Mouse (Mus musculus) CD4-positive, CD25-positive, alpha-beta regulatory T cell, adult 2 months (primary cell): Measurements from ENCODE around the gene Clspn.

ENCODE experiments used
- DNase-seq: peaks from one replicate; pipeline ENCODE4 v3.0.0-alpha.2; 2012; ENCODE audit warnings: low read depth, low spot score

Gene Clspn

DNA sequence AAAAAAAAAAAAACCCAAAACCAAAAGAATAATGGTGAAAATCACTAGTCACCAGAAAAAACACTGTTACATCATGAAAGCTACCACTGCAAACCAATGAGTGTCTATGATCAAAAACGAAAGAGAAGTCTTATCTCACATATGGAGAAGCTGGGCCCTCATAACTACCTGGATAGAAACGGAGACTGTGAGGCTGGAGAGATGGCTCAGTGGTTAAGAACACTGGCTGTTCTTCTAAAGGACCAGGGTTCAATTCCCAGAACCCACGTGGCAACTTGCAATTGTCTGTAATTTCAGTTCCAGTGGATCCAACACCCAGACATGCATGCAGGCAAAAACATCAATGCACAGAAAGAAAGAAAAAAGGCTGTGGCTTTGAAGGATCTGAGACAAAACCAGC is 75.9 kb downstream of the Clspn start:
- no peak for DNase-seq

DNA sequence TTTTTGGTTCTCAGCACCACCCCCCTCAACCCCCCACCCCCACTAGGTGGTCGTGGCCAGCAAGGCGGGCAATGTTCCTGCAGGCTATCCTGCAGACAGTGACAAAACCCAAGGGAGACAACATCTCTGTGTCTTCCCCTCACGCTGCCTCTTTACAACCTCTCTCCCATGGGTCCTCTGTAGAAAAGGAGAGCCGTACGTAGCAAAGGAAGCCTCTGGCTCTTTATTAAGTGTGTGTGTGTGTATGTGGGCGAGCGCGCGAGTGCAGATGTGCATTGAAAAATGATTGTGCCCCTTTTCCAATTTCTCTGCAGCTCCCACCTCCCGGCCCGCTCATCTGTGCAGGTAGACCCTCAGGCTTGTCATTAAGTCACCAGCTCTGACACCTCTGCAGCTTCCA is 79.6 kb downstream of the Clspn start:
- DNase-seq: no peak

DNA sequence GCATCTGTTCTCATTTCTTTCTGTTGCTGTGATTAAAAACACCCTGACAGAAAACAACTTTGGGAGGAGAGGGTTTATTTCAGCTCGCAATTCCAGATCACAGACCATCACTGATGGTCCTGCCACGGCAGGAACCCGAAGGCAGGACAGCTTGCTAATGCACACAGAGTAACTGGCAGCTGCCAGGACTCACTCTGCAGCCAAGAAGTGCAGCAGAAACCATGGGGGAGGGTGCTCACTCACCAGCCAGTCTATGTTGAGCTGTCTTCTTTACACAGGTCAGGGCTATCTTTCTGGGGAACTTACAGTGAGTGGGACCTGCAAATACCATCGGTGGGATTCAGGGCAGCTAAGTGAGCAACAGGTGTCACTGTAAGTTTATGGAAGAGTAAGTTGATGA is 80.7 kb downstream of the Clspn start:
- no peak for DNase-seq

DNA sequence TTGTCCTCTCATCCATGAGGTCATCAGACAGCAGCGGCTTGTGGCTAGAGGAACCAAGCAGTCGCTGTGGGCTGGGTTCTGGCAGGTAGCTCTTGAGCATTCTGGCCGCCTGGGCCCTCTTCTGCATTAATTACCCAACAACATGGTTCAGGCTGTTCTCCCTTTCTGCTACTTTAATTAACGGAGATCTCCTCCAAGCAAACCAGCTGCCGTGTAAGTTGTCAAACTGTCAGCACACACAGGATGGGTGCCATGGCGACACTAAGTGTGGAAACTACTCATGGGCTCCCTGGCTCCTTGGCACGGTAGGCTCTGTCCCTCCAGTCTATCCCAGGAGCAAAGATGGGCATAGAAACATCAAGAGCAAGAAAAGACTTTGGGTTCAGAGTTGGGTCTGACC is 82.6 kb downstream of the Clspn start:
- DNase-seq: no peak

DNA sequence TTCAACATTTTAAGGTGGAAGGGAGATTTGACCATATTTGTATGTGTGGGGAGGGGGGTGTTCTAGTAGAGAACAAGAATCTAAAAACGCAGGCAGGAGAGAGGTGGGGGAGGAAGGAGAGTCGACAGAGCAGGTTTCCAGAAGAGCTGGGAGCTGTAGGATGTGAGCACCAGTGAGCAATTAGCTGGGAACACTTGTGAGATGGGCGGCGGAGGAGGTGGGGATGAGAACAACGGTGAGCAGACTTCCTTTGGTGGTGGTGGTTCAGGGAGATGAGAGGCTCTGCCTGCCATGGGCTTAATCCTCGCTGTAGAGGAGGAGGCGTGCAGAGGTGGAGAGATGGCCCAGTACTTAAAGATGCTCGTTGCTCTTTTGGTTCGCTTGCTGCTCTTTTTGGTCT is 85.2 kb downstream of the Clspn start:
- no peak for DNase-seq
